In the genomic region with DNA sequence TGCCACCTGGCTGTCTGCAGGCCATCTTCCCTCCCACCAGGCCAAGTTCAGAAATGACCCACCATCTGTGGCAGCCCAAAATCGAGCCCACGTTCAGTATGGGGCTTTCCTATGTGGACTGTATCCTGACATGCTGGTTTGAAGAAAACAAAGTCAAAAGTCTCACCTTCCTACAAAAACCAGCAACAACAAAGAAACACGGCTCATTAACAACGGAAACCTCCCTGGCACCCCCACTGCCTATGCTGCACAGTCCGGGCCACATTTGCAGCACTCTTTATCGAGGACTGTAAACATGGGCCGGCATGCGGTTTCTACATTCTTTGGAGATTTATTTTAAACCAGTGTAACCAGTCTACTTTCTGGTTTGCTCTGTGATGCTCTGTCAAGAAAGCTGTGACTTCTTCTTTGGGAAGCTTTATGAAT, we compare ENCODE assay signal across 9 mouse cellular contexts.
A peak's percentile ranks its signal among the peaks of the same experiment; 100 is the strongest.
DNase-seq lines count a peak whose midpoint lies in the region; ATAC-seq lines count a peak whose summit lies in the region.
"Had no signal": no experiment of that assay in that cellular context is flagged by ENCODE, and none has a peak within 500 bp of the region (broad histone marks: within the 10 kb centered on the region; RNA-seq: fewer than 3 reads in every experiment).

No protein-coding gene starts in this region.

- no peaks in the 10 kb centered on the region for H3K27me3 ChIP-seq in hindbrain, embryonic 14.5 days (ENCODE audit: control insufficient read depth, insufficient read depth, low read length)
- H3K27me3 ChIP-seq in hindbrain, embryonic 10.5 days (ENCODE audit: insufficient read depth, poor library complexity, severe bottlenecking) = peaks cover 45% of the 10 kb centered on the region
- H3K27me3 ChIP-seq in lung, embryonic 15.5 days = no peaks in the 10 kb centered on the region

- peaks cover 13% of the 10 kb centered on the region; the same call in 1 of the 2 replicates for H3K36me3 ChIP-seq in hindbrain, embryonic 14.5 days (replicated peaks; ENCODE audit: control insufficient read depth, insufficient read depth)
- peaks cover 19% of the 10 kb centered on the region for H3K36me3 ChIP-seq in hindbrain, embryonic 10.5 days
- peaks cover 14% of the 10 kb centered on the region for H3K36me3 ChIP-seq in lung, embryonic 15.5 days
- H3K36me3 ChIP-seq: G1E had no signal

- H3K9me3 ChIP-seq in hindbrain, embryonic 14.5 days (ENCODE audit: control insufficient read depth, low read length) = no peaks in the 10 kb centered on the region
- H3K9me3 ChIP-seq in hindbrain, embryonic 10.5 days = no peaks in the 10 kb centered on the region
- no peaks in the 10 kb centered on the region for H3K9me3 ChIP-seq in lung, embryonic 15.5 days

- peak overlapping the region; percentile 97 for H3K9ac ChIP-seq in hindbrain, embryonic 14.5 days
- H3K9ac ChIP-seq in lung, embryonic 15.5 days = peak overlapping the region; percentile 29

- H3K4me1 ChIP-seq in hindbrain, embryonic 14.5 days (replicated peaks; ENCODE audit: control insufficient read depth, insufficient read depth, low read length) = peaks cover 11% of the 10 kb centered on the region; the same call in 1 of the 2 replicates
- 0 out of 2 replicates have a peak, but pooled peaks cover 7% of the 10 kb centered on the region for H3K4me1 ChIP-seq in hindbrain, embryonic 10.5 days (replicated peaks)
- peaks cover 41% of the 10 kb centered on the region for H3K4me1 ChIP-seq in brown adipose tissue, adult 24 weeks (ENCODE audit: control insufficient read depth, insufficient read depth, insufficient read length, low read length)
- H3K4me1 ChIP-seq in lung, embryonic 15.5 days = peaks cover 80% of the 10 kb centered on the region

- WGBS in hindbrain, embryonic 14.5 days = 72% methylated on average over 8 of the region's 8 CpGs
- 87% methylated on average over 8 of the region's 8 CpGs for WGBS in hindbrain, embryonic 10.5 days
- WGBS in lung, embryonic 15.5 days = 41% methylated on average over 8 of the region's 8 CpGs

- DNase-seq in hindbrain, embryonic 14.5 days (ENCODE audit: low spot score) = no peak
- DNase-seq in hindbrain, embryonic 10.5 days (ENCODE audit: low spot score) = no peak
- DNase-seq in cerebellum, postnatal 14 days = peak; percentile 65 to 76
- DNase-seq in thymus, adult 18-20 months = no peak
- DNase-seq: adrenal gland, postnatal 10 days had no signal

- H3K4me3 ChIP-seq in hindbrain, embryonic 14.5 days (replicated peaks; ENCODE audit: low read length) = peak overlapping the region; percentile 71
- no peak overlapping the region for H3K4me3 ChIP-seq in hindbrain, embryonic 10.5 days
- peak overlapping the region; percentile 18; the same call in 1 of the 2 replicates for H3K4me3 ChIP-seq in brown adipose tissue, adult 24 weeks (ENCODE audit: insufficient read depth, low read depth, low read length)
- H3K4me3 ChIP-seq in lung, embryonic 15.5 days = peak overlapping the region; percentile 21

- no peak for ATAC-seq in hindbrain, embryonic 14.5 days (ENCODE audit: low FRiP score)
- no peak for ATAC-seq in lung, embryonic 15.5 days (ENCODE audit: borderline replicate concordance, extremely low read depth, low FRiP score, low TSS enrichment)
- ATAC-seq in monocyte, adult 5-6 weeks (replicated peaks; ENCODE audit: insufficient number of reproducible peaks, low FRiP score, low TSS enrichment, poor library complexity, severe bottlenecking) = no peak

- peak overlapping the region; percentile 86 for H3K27ac ChIP-seq in hindbrain, embryonic 14.5 days
- no peak overlapping the region for H3K27ac ChIP-seq in hindbrain, embryonic 10.5 days
- H3K27ac ChIP-seq in brown adipose tissue, adult 24 weeks (replicated peaks; ENCODE audit: low read depth, low read length) = 0 out of 2 replicates have a peak overlapping the region, but pooled peaks have one; percentile 5
- H3K27ac ChIP-seq in lung, embryonic 15.5 days = peak overlapping the region; percentile 68

- H3K4me2 ChIP-seq in hindbrain, embryonic 14.5 days (replicated peaks) = peak overlapping the region; percentile 82
- H3K4me2 ChIP-seq in lung, embryonic 15.5 days = peak overlapping the region; percentile 52

Comparison
In these comparisons a context has a peak if more than half of its experiments do, and no peak if none do; other contexts are left out.
1. DNase-seq: peak in cerebellum, postnatal 14 days (2 of 2); none in hindbrain, embryonic 14.5 days (single experiment), hindbrain, embryonic 10.5 days (single experiment) and thymus, adult 18-20 months (0 of 2).